Mouse (Mus musculus) adrenal gland, adult 2 months (tissue): Measurements from ENCODE around the gene Il17rc. TPM values are rescaled to one million over a fixed set of nuclear protein-coding genes. Genes with fewer than 3 reads are reported as not detected.

Source experiments
- DNase-seq: peaks from one replicate; pipeline ENCODE4 v3.0.0; 2021
- polyA plus RNA-seq: library from polyadenylated mRNA; depleted of rRNA; stranded (reverse); fragments of >200 nt; gene quantifications from 2 replicates; pipeline ENCODE4 v1.2.3, GENCODE M21; 2012
- total RNA-seq, 2 experiments: library from RNA; stranded (reverse); gene quantifications; 2 replicates each; pipeline ENCODE4 v1.2.3; 2021

Il17rc gene
- total and polyA plus RNA-seq, 3 experiments, result 17.0 to 90.8 (median 22.0) TPM

DNA sequence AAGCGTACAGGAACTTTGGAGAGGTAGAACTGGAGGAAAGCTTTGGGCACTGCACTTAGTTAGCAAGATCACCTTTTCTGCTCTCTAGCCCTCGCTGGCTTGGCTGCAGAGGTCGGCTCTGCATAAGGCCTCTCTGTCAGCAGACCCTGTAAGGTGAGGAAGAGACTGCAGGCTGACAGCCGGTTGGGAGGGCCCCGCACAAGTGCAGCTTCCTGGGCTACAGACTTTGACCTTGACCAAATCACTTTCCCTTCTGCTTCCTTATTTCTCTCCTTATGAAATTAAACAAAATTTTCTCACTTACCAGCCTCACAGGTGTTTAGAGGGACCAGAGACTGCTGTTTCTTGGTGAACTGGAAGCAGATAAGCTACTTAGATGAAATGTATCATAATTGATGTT lies 16.2 kb upstream of the Il17rc start:
- no peak for DNase-seq

- no peak for DNase-seq
These were observed 13.2 kb upstream of the Il17rc start, which contains the start of gene Il17re for GRCm38 (mm10) chr6:113457952-113458534. TSS of gene Il17re (plus strand) at chr6:113458484.

- DNase-seq, result no peak
These were observed 12.6 kb upstream of the Il17rc start for GRCm38 (mm10) chr6:113458635-113459034.

DNA sequence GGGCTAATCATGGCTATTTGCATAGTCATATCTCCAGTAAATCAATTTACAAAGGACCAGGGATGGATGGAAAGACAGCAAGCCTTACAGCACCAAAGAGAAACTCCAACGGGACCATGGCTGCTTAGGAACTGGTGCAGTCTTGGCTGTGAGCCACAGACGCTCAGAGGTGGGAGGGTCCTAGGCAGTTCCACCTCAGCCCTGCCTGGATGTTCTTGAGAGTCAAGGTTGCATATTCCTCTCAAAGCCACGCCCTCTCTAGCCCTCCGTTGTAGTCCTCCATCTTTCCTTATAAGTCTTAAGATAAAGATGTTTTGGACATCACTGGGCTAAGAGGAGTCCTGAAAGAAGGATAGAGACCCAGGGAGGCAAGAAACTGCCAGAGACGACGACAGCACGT lies 7.2 kb upstream of the Il17rc start:
- DNase-seq, result no peak

GRCm38 (mm10) chr6:113465602-113466001 lies 5.6 kb upstream of the Il17rc start:
- no peak for DNase-seq

GRCm38 (mm10) chr6:113468512-113468911 lies 2.7 kb upstream of the Il17rc start:
- DNase-seq, result no peak

DNA sequence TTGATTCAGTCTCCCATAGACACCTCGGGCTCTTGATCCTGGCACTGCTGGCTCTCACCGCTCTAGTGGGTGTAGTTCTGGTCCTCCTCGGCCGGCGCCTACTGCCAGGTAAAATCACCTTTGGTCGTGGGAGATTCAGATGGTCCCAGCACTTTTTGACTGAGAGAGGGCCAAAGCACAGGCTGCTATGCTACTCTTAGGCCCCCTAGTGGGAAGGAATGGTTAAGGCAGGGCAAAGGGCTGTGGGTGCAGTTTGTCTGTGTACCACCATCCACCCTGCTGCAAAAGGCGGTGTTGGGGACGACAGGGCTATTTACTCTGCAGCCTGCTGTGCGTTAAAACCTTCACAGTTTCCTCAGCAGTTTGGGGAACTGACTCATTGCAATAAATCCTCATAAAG lies 2.2 kb upstream of the Il17rc start:
- peak; percentile 63 for DNase-seq

GRCm38 (mm10) chr6:113469432-113469831 lies 1.8 kb upstream of the Il17rc start:
- peak; percentile 85 for DNase-seq

- DNase-seq, result no peak
These were observed 834 bp downstream of the Il17rc start for GRCm38 (mm10) chr6:113472061-113472460.

DNA sequence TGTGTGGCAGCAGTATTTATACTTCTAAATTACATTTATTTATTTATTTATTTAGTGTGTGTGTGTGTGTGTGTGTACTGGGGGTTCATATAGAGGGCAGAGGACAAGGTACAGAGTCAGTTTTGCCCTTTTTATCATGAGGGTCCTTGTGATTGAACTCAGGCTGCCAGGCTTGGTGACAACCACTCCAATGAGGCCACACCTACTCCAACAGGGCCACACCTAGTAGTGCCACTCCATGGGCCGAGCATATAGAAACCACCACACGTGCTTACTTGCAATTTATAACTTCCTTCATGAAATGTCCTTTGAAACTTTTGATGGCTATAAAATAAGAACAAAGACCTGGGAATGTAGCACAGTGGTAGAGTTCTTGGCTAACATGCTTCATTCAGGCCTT lies 2.0 kb downstream of the Il17rc start:
- no peak for DNase-seq

GRCm38 (mm10) chr6:113473715-113474114 lies 2.5 kb downstream of the Il17rc start:
- DNase-seq, result no peak

- no peak for DNase-seq
These were observed 6.1 kb downstream of the Il17rc start for GRCm38 (mm10) chr6:113477353-113477752.

- no peak for DNase-seq
These were observed 7.7 kb downstream of the Il17rc start for GRCm38 (mm10) chr6:113478906-113479305.

GRCm38 (mm10) chr6:113480555-113481373 lies 9.5 kb downstream of the Il17rc start:
- peak; percentile 42 for DNase-seq

GRCm38 (mm10) chr6:113482477-113483099 lies 11.4 kb downstream of the Il17rc start:
- DNase-seq, result peak; percentile 76

DNA sequence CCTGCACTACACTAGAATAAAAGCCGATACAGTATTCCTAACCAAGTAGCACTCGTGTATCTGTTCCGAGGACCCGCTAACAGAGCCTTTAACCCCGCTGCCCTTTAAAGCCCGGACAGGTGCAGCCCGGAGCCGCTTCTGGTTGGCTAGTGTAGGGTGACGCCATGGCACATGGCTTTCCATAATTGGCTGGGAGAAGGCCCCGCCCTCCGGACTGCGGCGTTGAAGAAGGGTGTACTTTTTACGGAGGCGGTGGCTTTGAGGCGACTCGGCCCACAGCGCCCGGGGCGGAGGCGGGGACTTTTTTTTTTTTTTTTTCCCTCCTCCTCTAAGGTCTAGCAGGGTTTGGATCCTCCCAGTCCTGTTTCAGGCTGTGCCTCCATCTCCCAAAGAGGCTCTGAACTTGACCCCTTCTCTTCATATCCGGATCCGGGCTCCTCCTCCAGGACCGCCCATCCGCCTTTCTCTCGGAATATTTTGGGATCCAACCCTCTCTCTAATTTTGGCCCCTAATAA lies 11.9 kb downstream of the Il17rc start, which contains the start of gene Creld1:
Creld1 (plus strand) TSS at position 198 of the 516 bp plus-strand sequence.
- peak; percentile 98 for DNase-seq

- peak; percentile 37 for DNase-seq
These were observed 12.5 kb downstream of the Il17rc start for GRCm38 (mm10) chr6:113483729-113484128.

DNA sequence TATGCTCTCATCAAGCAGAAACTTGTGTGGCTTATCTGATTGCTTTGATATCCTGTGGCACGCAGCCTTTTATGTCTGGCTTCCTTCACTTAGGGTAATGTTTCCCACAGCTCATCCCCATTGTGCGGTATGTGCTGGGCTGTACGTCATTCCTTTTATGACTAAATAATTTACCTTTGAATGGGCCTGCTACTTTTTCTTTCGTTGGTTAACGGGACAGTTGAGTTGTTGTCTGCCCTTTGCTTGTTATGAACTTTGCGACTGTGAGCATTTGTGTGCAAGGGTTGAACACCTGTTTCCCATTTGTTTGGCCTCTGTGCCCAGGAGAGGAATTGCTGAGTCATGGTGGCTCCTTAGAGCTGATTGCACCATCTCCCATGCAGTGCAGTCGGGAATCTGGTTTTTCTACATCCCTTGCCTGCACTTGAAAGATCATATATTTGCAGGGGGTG lies 15.9 kb downstream of the Il17rc start:
- DNase-seq, result peak; percentile 41

GRCm38 (mm10) chr6:113489410-113489809 lies 18.2 kb downstream of the Il17rc start:
- DNase-seq, result no peak

- no peak for DNase-seq
These were observed 21.1 kb downstream of the Il17rc start for GRCm38 (mm10) chr6:113492101-113492864.

DNA sequence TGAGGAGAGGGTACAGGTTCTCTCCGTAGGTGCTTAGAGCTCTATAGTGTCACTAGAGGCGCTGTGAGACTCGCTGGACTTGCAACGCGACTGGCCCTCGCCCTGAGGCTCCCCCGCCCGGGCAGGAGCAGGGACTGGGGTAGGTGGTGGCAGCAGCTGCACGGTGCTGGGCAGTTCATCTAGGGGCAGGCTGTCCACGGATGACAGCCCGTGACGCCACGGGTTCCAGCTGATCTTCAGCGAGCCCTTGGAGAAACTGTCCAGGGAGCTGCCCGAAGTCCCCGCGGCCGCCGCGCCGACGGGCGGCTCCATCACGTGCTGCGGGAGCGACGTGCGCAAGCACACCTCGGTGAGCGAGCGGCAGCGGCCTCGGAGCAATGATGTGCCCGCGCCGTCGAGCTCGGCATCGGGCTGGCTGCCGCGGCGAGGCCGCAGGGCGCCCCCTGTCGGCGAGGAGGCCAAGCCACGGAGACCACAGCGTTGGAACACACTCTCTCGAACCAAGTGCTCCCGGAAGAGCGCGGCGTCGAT lies 23.1 kb downstream of the Il17rc start:
- peak; percentile 88 for DNase-seq
